Mouse (Mus musculus): ENCODE results near the gene Akap8l. TPM values are rescaled to one million over a fixed set of nuclear protein-coding genes. Genes with fewer than 3 reads are reported as not detected.

Akap8l gene
- 81.4 and 82.2 TPM in 2 replicates for polyA plus RNA-seq (2014; fragmentation: Nextera tagmentation; extraction: Ambion mirVana)

DNA sequence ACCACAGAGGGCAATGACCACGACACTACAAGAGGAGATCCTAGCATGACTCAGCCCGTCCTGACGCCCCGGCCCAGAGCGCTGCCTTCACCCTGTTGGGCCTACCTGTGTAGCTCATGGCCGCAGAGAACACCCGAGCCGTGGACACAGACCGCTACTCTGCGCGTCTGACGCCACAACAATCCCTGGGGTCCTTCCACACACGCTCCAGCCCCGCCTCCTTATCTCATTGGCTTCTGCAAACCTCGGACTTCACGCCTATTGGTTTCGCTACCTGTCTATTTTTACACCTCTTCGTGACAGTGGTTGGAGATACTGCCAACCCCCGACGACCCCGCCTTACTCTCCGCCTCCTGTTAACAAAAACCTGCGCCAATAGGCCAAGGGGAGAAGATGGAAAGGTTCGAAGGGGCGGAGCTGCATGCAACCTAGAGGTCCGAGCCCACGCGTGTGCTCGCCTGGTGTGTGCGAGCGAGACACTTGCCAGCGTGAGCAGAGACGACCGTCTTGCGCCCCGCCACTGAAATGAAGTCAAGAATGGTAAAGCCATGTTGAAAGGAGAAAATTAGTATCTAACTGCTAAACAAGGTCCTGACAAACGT is at the start of gene Akap8l:
Gene Akap8l, minus strand, starts transcription at position 226 of the 602 bp plus-strand sequence.
- H3K9ac ChIP-seq (ENCODE audit: low read length): peak within 1 kb of the TSS; percentile 75
- H3K4me2 ChIP-seq (ENCODE audit: low read depth, low read length, severe bottlenecking): peak within 1 kb of the TSS; percentile 75
- no peaks in the 10 kb centered on the region for H3K27me3 ChIP-seq (ENCODE audit: control insufficient read depth, insufficient read depth, low read length)
- H3K4me1 ChIP-seq (replicated peaks; ENCODE audit: control insufficient read depth, insufficient read depth, low read length): no peaks in the 10 kb centered on the region; the same call in 1 of the 2 replicates
- H3K27ac ChIP-seq (ENCODE audit: low read depth, low read length): no peak within 1 kb of the TSS; the same call in 1 of the 2 replicates
- peak; percentile 97 for ATAC-seq (replicated peaks; ENCODE audit: low FRiP score)
- H3K36me3 ChIP-seq (ENCODE audit: control insufficient read depth, insufficient read depth, low read length): peaks cover 8% of the 10 kb centered on the region
- DNase-seq (ENCODE audit: low spot score): peak; percentile 95
- peak within 1 kb of the TSS; percentile 88 for H3K4me3 ChIP-seq (ENCODE audit: low read depth, low read length)
- under 1% methylated on average over 37 of the region's 37 CpGs for WGBS
- H3K9me3 ChIP-seq (ENCODE audit: control insufficient read depth, low read length): no peaks in the 10 kb centered on the region

DNA sequence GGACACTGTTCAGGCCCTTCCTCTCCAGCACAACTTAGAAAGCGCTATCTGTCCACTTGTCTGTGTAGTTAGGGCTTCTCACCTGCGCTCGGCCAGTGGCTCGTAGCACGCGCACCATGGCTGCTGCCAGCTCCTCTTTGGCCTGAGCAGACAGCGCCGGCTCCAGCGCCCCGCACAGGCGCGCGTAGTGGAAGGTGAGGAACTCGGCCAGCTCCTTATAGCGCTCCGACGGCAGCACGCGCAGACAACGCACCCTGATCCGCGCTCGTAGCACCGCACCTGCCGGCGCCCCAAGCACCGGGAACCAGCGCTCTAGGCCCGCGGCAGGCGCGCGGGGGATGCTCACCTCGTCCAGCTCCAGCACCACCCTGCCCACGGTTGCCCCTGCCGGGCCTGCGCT is 45.9 kb upstream of the Akap8l start:
- no peak for ATAC-seq (replicated peaks; ENCODE audit: low FRiP score)
- H3K27ac ChIP-seq (ENCODE audit: low read depth, low read length): no peak overlapping the region
- H3K4me3 ChIP-seq (ENCODE audit: low read depth, low read length): peak overlapping the region; percentile 14; the same call in 1 of the 2 replicates
- peak; percentile 51 for DNase-seq (ENCODE audit: low spot score)
- peaks cover 68% of the 10 kb centered on the region for H3K27me3 ChIP-seq (ENCODE audit: control insufficient read depth, insufficient read depth, low read length)
- H3K4me2 ChIP-seq (ENCODE audit: low read depth, low read length, severe bottlenecking): 0 out of 2 replicates have a peak overlapping the region, but pooled peaks have one; percentile 24
- 3% methylated on average over 37 of the region's 37 CpGs for WGBS
- H3K36me3 ChIP-seq (ENCODE audit: control insufficient read depth, insufficient read depth, low read length): no peaks in the 10 kb centered on the region
- no peaks in the 10 kb centered on the region for H3K9me3 ChIP-seq (ENCODE audit: control insufficient read depth, low read length)
- H3K9ac ChIP-seq (ENCODE audit: low read length): no peak overlapping the region
- peaks cover 4% of the 10 kb centered on the region; the same call in 1 of the 2 replicates for H3K4me1 ChIP-seq (replicated peaks; ENCODE audit: control insufficient read depth, insufficient read depth, low read length)

DNA sequence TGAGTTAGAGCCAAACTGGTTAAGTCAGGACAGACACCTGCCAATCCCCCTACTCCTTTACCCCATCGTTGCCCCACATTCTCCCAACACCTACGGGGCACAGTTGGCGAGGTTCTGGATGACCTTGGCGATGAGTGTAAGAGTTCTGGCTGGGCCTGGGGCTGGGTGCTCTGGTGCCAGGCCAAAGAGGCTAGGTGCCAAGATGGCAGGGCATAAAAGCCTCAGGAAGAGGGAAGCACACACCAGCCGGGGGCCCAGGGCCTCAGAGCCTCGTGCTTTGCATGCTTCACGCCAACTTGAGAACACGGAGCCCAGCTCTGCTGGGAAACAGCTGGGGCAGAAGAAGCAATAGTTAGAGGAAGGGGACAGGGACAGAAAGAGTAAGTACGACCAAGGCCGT is 43.5 kb upstream of the Akap8l start:
- peaks cover 4% of the 10 kb centered on the region; the same call in 1 of the 2 replicates for H3K4me1 ChIP-seq (replicated peaks; ENCODE audit: control insufficient read depth, insufficient read depth, low read length)
- peaks cover 69% of the 10 kb centered on the region for H3K27me3 ChIP-seq (ENCODE audit: control insufficient read depth, insufficient read depth, low read length)
- H3K4me2 ChIP-seq (ENCODE audit: low read depth, low read length, severe bottlenecking): no peak overlapping the region
- no peak overlapping the region for H3K9ac ChIP-seq (ENCODE audit: low read length)
- H3K4me3 ChIP-seq (ENCODE audit: low read depth, low read length): no peak overlapping the region
- no peak for ATAC-seq (replicated peaks; ENCODE audit: low FRiP score)
- WGBS: 89% methylated on average over 10 of the region's 10 CpGs
- H3K36me3 ChIP-seq (ENCODE audit: control insufficient read depth, insufficient read depth, low read length): no peaks in the 10 kb centered on the region
- DNase-seq (ENCODE audit: low spot score): no peak
- no peaks in the 10 kb centered on the region for H3K9me3 ChIP-seq (ENCODE audit: control insufficient read depth, low read length)
- no peak overlapping the region for H3K27ac ChIP-seq (ENCODE audit: low read depth, low read length)

DNA sequence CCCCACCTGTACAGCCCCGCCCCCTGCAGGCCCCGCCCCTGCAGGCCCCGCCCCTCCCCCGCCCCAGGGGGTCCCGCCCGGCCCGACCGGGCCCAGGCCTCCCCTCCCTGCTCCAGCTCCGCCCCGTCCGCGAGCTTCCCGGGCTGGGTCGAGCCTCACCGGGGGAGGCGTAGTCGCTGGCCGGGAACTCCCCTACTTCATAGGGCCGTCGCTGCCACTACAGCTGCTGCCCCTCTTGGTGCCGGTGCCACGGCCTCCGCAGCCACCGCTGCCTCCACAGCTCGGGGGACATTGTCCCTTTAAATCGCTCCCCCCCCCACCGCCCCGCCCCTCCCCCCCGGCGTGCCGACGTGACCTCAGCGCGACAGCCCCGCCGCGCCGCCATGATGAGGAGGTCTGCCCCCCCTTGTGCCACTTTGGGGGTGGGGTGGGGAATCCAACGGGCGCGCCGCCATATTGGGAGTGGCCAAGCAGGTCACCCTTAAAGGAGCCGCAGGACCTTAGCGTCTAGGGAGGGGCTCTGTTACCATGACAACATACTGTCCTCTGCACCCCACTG is 38.8 kb upstream of the Akap8l start, which contains the start of gene Wiz:
Gene Wiz, minus strand, starts transcription at position 339 of the 559 bp plus-strand sequence.
- Histone ChIP-seq H3K9ac (ENCODE audit: low read length) (peak within 1 kb of the TSS; percentile 77), H3K4me2 (ENCODE audit: low read depth, low read length, severe bottlenecking) (peak within 1 kb of the TSS; percentile 92), H3K27ac (ENCODE audit: low read depth, low read length) (no peak within 1 kb of the TSS), H3K27me3 (ENCODE audit: control insufficient read depth, insufficient read depth, low read length) (peaks cover 28% of the 10 kb centered on the region), H3K9me3 (ENCODE audit: control insufficient read depth, low read length) (no peaks in the 10 kb centered on the region), H3K36me3 (ENCODE audit: control insufficient read depth, insufficient read depth, low read length) (no peaks in the 10 kb centered on the region), H3K4me1 (replicated peaks; ENCODE audit: control insufficient read depth, insufficient read depth, low read length) (peaks cover 2% of the 10 kb centered on the region; the same call in 1 of the 2 replicates), H3K4me3 (ENCODE audit: low read depth, low read length) (peak within 1 kb of the TSS; percentile 74)
- ATAC-seq (replicated peaks; ENCODE audit: low FRiP score): peak; percentile 91
- 0% methylated on average over 22 of the region's 44 CpGs for WGBS
- peak; percentile 96 for DNase-seq (ENCODE audit: low spot score)

DNA sequence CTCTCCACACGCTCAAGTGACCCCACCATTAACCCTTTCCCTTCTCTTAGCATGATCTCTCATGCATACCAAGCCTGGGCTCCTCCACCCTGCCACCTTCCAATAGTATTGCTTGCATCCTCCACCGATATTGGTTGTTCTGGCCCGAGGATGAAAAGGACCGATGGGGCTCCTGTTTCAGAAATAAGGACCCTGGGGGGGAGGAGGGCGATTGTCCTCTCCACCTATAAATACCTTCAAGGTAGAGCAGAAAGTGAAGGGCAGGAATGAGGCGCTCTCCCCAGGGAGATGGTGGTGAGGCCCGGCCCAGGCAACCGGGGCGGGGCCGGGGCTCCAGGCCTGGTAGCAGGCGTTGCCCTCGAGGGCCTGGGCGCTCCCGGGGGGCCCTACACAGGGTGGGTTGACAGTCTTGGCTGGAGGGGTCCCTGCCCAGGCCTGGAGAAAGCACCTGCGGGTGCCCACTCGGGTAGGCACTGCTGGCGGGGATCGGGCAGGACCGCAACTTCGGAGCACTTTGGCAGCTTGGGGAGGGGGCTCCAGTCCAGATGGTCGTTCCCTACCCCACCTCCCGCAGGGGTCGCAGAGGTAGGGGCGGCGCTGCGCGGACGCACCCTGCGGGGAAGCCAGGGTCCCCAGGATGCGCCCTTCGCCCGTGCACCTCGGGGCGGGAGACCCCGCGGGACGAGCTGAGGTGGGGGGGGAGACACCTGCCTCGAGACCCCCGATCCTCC is 38.1 kb upstream of the Akap8l start:
- peak overlapping the region; percentile 74 for H3K4me3 ChIP-seq (ENCODE audit: low read depth, low read length)
- H3K4me1 ChIP-seq (replicated peaks; ENCODE audit: control insufficient read depth, insufficient read depth, low read length): peaks cover 2% of the 10 kb centered on the region; the same call in 1 of the 2 replicates
- peaks cover 26% of the 10 kb centered on the region for H3K27me3 ChIP-seq (ENCODE audit: control insufficient read depth, insufficient read depth, low read length)
- H3K9me3 ChIP-seq (ENCODE audit: control insufficient read depth, low read length): no peaks in the 10 kb centered on the region
- H3K27ac ChIP-seq (ENCODE audit: low read depth, low read length): no peak overlapping the region
- 2% methylated on average over 34 of the region's 39 CpGs for WGBS
- peak overlapping the region; percentile 77 for H3K9ac ChIP-seq (ENCODE audit: low read length)
- no peaks in the 10 kb centered on the region for H3K36me3 ChIP-seq (ENCODE audit: control insufficient read depth, insufficient read depth, low read length)
- H3K4me2 ChIP-seq (ENCODE audit: low read depth, low read length, severe bottlenecking): peak overlapping the region; percentile 92
- DNase-seq (ENCODE audit: low spot score) (no peak), ATAC-seq (replicated peaks; ENCODE audit: low FRiP score) (peak; percentile 66)

DNA sequence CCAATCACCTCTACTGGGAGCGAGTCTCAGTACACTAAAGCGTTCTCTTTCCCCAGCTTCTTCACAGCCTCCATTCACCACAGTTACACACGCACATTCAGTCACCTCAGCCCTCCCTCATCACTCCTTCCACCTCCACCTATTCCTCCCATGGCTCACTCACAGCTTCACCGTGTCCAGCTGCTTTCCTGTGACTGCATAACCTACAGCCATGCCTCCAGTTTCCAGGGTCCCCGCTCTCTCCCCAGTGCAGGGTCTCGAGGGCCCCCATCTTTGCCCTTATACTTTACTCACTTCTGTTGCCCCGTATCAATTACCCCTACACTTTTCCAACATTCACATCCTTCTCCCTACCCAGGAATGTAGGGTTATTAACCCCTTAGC is 37.6 kb upstream of the Akap8l start:
- DNase-seq (ENCODE audit: low spot score) (peak; percentile 50), ATAC-seq (replicated peaks; ENCODE audit: low FRiP score) (no peak)
- peak overlapping the region; percentile 92; the same call in 1 of the 2 replicates for H3K4me2 ChIP-seq (ENCODE audit: low read depth, low read length, severe bottlenecking)
- no peak overlapping the region for H3K27ac ChIP-seq (ENCODE audit: low read depth, low read length)
- peak overlapping the region; percentile 74 for H3K4me3 ChIP-seq (ENCODE audit: low read depth, low read length)
- H3K27me3 ChIP-seq (ENCODE audit: control insufficient read depth, insufficient read depth, low read length): peaks cover 21% of the 10 kb centered on the region
- peak overlapping the region; percentile 77; the same call in 1 of the 2 replicates for H3K9ac ChIP-seq (ENCODE audit: low read length)
- H3K4me1 ChIP-seq (replicated peaks; ENCODE audit: control insufficient read depth, insufficient read depth, low read length): peaks cover 2% of the 10 kb centered on the region; the same call in 1 of the 2 replicates
- no peaks in the 10 kb centered on the region for H3K9me3 ChIP-seq (ENCODE audit: control insufficient read depth, low read length)
- WGBS: 31% methylated on average over 7 of the region's 7 CpGs
- H3K36me3 ChIP-seq (ENCODE audit: control insufficient read depth, insufficient read depth, low read length): no peaks in the 10 kb centered on the region; the same call in 1 of the 2 replicates

DNA sequence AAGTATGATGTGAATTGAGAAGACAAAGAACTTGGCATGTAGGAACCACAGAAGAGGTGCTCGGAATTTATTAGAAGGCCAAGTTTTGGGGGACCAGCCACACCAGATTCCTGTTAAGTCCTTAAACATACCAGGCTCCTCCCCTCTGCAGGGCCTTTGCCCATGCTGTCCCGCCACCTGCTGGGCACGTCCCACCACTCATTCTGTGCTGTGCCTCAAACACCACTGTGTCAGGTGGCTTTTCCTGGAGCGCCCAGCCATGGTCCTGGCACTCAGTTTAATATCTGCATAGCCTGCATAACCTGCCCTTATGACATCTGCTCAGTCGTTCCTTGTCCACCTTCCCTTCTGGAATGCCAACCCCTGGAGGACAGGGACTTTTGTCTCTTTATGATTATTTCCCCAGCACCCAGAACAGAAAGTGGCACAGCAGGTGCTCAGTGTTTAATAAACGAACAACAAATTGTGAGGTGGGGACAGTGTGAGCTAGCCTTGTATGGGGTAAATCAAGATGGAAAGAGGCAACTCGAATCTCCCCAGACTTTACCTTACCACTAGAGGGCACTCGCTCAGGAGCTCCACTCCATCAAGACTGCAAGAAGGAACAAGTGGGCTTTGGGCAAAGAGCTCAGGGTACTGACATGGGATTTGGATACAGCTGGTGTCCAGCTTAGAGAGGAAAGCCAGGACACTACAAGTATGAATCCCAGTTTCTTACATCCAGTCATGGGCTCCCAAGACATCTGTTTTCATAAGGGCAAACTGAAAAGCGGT is 36.4 kb upstream of the Akap8l start:
- Histone ChIP-seq H3K27me3 (ENCODE audit: control insufficient read depth, insufficient read depth, low read length) (peaks cover 10% of the 10 kb centered on the region), H3K9me3 (ENCODE audit: control insufficient read depth, low read length) (no peaks in the 10 kb centered on the region), H3K27ac (ENCODE audit: low read depth, low read length) (no peak overlapping the region), H3K9ac (ENCODE audit: low read length) (no peak overlapping the region), H3K36me3 (ENCODE audit: control insufficient read depth, insufficient read depth, low read length) (no peaks in the 10 kb centered on the region; the same call in 1 of the 2 replicates), H3K4me3 (ENCODE audit: low read depth, low read length) (no peak overlapping the region), H3K4me1 (replicated peaks; ENCODE audit: control insufficient read depth, insufficient read depth, low read length) (peaks cover 2% of the 10 kb centered on the region; the same call in 1 of the 2 replicates), H3K4me2 (ENCODE audit: low read depth, low read length, severe bottlenecking) (no peak overlapping the region)
- WGBS: 73% methylated on average over 9 of the region's 9 CpGs
- ATAC-seq (replicated peaks; ENCODE audit: low FRiP score): no peak
- DNase-seq (ENCODE audit: low spot score): peak; percentile 56

DNA sequence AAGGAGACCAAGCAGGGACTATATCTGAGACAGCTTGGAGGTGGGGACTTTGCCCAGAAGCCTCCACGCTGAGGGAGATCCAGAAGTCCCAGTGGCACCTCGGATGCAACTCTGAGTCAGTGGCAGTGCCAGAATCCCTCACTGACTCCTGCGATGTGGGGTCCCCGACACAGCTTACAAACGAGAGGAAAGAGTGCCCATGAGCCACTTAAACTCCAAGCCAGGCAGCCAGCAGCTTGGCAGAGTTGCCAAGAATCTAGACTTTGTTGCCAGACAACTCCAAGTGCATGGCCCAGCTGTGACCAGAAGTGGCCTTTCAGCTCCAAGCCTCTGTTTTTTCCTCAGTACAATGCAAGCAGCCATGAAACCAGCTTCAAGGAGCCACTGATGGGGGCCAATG is 33.3 kb upstream of the Akap8l start:
- ATAC-seq (replicated peaks; ENCODE audit: low FRiP score) (no peak), DNase-seq (ENCODE audit: low spot score) (peak; percentile 48)
- no peak overlapping the region for H3K4me2 ChIP-seq (ENCODE audit: low read depth, low read length, severe bottlenecking)
- H3K4me3 ChIP-seq (ENCODE audit: low read depth, low read length): no peak overlapping the region
- no peak overlapping the region for H3K9ac ChIP-seq (ENCODE audit: low read length)
- H3K4me1 ChIP-seq (replicated peaks; ENCODE audit: control insufficient read depth, insufficient read depth, low read length): peaks cover 2% of the 10 kb centered on the region; the same call in 1 of the 2 replicates
- H3K27ac ChIP-seq (ENCODE audit: low read depth, low read length): no peak overlapping the region
- no peaks in the 10 kb centered on the region for H3K27me3 ChIP-seq (ENCODE audit: control insufficient read depth, insufficient read depth, low read length)
- no peaks in the 10 kb centered on the region; the same call in 1 of the 2 replicates for H3K36me3 ChIP-seq (ENCODE audit: control insufficient read depth, insufficient read depth, low read length)
- H3K9me3 ChIP-seq (ENCODE audit: control insufficient read depth, low read length): no peaks in the 10 kb centered on the region
- 89% methylated on average over 5 of the region's 5 CpGs for WGBS
